Mouse (Mus musculus): Measurements from ENCODE around the gene 2310030G06Rik.
A peak's percentile ranks its signal among the peaks of the same experiment; 100 is the strongest.

2310030G06Rik gene

DNA sequence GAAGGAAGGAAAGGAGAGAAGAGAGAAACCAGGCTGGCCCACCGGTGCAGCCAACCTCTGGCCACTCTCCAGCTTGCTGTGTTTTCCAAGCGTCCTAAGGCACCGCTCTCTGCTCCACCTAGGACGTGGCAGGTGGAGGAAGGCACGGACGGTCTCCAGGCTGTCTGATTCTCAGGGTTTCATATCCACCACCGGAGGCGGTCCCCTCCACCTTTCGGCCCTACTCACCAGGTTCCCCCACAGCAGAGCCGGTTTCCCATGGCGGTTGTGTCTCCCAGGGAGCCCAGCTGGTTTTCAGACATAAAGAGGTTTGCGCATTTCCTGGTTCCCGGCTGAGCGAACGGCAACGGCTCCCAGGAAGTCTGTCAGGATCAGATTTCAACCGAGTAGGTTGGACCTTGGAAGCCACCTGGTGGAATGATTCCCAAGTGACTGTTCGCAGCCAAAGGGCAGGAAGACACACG is at the start of gene 2310030G06Rik:
Gene 2310030G06Rik, minus strand, starts transcription at position 323 of the 464 bp plus-strand sequence.
- DNase-seq (ENCODE audit: low read depth, low spot score), result no peak

DNA sequence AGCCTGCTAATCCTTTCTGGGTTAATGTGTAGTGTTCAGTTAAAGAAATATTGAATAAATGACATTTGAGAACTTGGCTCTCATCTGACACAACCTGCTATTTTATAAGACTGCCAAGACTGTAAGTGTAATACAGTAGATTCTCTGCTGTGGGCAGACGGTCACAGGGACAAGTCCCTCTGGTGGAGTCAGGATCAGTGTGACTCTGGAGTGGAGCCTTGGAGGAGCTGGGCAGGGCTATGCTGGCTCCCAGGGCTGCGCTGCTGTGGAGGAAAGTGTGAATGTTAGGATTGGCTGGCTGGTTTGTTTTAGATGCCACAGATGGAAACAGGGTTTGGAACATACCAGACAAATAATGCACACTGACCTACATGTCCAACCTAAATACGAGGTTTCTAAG is 48.9 kb upstream of the 2310030G06Rik start:
- DNase-seq (ENCODE audit: low read depth, low spot score), result no peak

DNA sequence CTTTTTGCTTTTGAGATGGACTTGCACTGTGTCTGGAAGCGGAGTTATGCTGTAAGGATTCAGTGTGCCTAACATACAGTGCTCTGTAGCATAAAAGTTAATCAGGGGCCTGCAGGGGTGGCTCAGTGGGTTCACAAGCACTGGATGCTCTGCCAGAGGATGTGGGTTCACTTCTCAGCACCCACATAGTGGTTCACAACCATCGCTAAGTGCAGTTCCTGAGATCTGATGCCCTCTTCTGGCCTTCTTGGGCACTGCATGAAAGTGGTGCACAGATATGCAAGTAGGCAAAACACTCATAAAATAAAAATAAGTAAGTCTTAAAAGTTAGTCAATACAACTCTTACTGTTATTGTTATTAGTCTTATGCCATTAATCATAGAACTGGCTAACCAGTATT is 35.8 kb upstream of the 2310030G06Rik start:
- no peak for DNase-seq (ENCODE audit: low read depth, low spot score)

DNA sequence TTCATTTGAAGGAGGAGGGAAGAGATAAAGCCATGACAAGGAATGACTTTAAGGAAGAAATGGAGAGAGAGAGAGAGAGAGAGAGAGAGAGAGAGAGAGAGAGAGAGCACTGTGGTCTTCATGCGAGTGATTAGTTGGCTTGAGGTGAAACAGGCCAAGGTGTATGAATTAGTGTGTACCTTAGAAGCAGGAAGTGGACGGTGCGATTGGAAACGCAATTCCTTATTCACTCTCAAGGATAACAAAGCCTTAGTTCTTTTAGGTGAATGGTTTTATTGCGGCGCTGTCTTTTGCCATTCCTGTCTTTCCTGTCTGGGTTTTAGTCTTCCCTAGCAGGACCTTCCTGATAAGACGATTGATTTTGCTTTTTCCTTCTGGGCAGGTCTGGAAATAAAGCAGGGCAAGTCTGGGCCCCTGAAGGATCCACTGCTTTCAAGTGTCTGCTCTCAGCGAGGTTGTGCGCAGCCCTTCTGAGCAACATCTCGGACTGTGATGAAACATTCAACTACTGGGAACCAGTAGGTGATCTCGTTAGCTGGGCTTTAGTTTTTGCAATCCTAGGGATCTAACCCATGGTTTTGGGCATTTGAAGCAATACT is 29.9 kb upstream of the 2310030G06Rik start:
- no peak for DNase-seq (ENCODE audit: low read depth, low spot score)

DNA sequence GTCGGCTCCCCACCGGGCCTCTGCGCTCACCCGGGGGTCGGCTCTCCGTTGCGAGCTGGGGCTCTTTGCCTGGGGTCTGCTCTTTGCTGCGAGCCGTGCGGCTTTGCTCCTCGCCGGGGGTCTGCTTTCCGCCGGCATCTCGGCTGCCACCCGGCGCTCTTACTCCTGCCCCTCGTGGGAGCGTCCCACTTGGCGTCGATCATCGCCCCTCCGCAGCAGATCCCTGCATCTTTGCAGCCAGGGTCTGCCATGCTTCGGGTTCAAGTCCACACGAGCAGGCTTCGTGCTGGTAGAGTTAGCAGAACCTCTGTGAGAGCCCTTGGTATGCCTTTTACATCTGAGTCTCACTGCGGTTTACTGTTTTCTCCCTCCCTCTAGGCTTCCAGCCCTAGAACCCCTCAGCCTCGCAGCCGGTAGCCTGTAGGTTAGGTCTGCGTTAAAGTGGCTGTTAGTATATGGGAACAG is 29.4 kb upstream of the 2310030G06Rik start:
- DNase-seq (ENCODE audit: low read depth, low spot score), result no peak

DNA sequence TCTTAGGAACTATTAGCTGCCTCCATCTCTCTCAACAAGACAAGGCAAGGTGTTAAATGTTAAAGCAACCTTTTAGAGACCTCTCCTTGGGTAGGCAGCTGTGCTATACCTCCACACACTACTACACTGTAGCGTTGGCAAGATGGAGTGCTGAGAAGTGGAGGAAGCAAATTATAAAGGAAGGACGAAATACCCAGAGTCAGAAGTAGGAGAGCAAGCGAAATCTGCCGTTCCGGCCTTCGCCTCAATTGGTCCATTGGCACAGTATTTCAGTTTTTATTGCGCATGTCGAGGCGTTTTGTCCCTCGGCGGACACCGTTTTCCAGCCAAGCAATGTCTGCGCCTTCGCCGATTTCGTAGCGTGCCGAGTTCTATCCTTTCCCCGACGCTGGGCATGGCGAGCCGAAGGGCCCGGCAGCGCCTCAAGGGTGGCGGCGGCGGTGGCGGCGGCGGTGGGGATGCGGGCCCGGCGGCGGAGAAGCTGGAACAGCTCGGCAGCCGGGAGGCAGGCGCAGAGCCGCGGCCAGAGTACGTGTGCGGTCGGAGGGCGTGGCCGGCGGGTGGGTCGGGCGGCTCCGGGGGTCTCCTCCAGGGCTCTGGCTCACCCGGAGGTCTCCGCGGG is 28.8 kb upstream of the 2310030G06Rik start, which contains the start of the genes Alg9 and 1110032A03Rik:
Gene Alg9, plus strand, starts transcription at position 29 of the 622 bp plus-strand sequence.
Gene 1110032A03Rik, minus strand, starts transcription at position 530 of the 622 bp plus-strand sequence.
- DNase-seq (ENCODE audit: low read depth, low spot score), result peak; percentile 77

DNA sequence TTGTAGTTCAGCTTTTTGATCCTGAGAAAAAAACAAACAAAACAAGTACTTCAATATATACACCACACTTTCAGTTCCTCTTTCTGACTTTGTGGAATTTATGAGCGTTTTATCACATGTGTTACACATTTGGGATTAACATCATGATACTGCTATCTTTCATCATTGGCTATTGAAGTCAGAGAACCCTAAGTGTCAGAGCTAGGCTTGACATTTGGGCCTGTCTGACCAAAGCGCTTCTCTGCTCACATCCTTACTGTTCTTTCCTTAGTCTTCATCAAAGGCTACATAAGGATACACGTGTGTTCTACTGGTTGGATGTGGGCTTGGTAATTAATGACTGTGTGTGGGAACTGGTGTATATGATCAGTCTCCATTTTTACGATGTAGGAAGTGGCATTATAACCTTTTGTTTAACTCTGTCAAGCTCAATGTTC is 27.7 kb upstream of the 2310030G06Rik start:
- DNase-seq (ENCODE audit: low read depth, low spot score), result no peak

DNA sequence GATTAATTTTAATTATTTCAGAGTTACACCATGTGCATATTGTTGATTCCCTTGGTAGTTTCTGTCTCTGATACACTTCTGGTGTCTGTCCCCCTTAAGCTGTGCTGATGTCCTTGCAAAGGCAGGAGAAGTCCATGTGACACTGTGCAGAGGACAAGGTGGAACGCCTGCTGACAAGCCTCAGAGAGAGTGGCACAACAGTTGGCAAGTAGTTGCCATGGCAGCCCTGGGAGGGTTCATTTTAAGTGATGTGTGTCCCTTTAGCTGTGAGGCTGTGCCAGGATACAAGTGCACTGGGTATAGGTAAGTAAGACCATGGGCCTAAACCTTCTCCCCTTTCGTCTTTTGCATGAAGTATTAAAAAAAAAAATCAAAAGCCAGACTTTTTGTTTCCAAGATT is 23.7 kb upstream of the 2310030G06Rik start:
- no peak for DNase-seq (ENCODE audit: low read depth, low spot score)

DNA sequence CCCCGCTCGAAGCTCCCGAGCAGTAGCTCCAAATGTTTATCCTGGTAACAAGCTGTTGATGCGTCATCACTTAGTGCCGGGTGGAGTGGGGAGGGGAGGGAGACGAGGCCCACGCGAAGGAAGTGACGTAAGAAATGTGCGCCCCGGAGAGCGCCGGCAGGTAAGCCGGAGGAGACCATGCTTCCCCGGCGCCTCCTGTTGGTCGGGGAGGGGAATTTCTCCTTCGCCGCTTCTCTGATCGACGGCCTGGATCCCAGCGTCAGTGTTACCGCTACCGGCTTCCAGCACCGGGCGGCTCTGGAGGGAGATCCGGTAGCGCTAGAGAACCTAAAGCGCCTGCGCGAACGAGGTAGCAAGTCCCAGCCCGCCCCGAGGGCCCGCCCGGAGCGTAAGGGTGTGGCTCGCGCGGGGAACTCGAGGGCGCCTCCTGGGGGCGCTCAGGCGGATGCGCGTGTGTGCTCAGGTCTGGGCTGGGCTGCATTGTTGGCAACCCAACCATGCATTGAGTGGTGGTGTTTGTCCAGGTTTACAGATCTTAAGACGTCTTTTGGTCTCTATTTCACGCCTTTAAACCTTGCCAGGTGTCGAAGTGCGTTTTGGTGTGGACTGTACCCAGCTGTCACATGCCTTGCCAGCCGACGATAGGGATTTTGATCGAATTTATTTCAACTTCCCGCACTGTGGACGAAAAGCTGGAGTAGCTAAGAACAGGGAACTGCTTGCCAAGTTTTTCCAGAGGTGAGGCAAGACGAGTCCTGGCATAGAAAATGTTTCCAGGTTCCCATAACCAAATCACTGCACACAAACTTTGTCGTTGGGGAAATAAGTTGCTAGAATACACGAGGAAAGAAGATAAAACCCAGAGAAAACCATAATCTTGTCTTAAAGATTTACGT is 22.0 kb upstream of the 2310030G06Rik start, which contains the start of gene Fdxacb1:
Gene Fdxacb1, plus strand, starts transcription at position 130 of the 896 bp plus-strand sequence.
- peak; percentile 97 for DNase-seq (ENCODE audit: low read depth, low spot score)

DNA sequence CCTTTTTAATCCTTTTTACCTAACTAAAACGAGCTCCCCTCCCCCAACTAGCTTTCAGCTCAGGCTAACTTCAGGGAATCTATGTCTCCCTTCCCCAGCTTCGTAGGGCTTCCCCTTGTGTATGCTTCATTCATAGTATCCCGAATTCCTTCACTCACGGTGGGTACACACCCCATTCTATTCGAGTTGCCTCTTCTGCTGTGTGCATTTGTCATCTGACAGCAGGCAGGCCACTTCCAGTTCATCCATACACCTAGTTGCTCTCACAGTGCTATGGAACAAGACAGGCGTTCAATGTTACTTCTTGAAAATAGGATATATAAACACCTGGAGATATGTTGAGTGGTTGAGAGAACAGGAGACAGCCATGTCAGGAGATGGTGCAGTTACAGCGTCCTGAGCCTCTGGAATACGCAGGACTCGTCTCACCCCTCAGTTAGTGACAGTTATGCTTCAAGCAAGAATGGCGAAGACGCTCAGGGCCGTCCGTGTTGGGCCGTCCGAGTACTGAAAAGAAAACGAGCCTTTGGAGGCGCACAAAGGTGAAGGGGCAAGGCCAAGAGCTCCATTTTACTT is 21.3 kb upstream of the 2310030G06Rik start:
- DNase-seq (ENCODE audit: low read depth, low spot score), result no peak

DNA sequence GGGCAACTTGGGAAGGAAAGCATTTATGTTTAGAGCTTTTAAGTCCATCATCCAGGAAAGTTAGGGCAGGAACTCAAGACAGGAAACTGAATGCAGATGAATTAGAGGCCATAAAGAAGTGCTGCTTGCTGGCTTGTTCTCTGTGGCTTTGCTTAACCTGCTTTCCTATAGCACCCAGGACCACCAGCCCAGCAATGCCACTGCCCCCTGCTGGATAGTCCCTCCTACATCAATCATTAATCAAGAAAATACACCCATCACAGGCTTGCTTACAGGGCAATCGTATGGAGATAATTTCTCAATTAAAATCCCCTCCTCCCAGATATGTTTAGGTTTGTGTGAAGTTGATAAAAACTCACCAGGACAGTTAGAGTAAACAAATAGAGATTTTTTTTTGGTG is 17.0 kb upstream of the 2310030G06Rik start:
- DNase-seq (ENCODE audit: low read depth, low spot score), result no peak

DNA sequence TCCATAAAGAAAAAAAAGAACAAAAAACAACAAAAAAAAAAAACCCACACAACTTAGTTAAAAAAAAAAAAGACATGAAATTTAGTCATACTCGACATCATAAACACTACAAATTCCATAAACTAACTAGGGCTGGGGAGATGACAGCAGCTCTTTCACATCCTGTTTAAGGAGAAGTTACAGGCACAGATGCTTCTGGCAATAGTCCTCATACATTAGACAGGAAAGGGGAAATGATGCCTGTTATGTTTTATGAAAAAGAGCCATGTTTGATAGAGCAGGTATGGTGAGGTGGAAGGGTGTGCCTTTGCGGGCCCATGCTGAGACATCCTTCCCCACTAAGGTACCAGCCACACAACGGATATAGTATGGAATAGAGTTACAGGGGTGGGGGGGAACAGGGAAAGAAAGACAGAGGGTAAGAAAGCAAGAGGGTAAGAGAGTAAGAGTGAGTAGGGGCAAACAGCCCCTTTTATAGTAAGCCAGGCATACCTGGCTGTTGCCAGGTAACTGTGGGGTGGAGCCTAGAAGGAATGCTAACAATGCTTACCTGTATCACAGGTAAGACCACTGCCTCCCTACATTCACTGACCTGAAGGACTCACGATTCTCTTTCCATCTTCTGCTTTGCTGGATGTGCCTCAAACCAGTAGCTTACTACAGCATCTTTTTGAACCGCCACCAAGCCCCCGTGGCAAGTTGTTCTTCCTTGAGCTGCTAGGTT is 15.3 kb upstream of the 2310030G06Rik start:
- no peak for DNase-seq (ENCODE audit: low read depth, low spot score)

DNA sequence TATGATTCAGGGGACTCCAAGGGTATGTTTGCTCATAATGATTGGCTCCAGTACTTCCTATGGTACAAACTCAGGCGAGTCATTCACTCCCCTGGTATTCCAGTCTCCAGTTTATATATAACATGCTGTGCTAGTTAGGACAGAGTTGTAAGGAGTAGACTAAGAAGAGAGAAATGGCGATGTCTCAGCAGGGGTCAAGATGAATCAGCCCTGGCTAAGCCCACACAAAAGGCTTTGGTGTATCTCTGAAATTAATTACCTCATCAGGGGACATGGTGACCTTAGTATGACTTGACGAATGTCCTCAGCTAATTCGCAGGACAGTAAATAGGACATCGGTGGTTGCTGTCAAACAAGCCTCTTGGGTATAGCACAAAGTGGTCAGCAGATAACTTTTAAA is 10.4 kb upstream of the 2310030G06Rik start:
- DNase-seq (ENCODE audit: low read depth, low spot score), result no peak

DNA sequence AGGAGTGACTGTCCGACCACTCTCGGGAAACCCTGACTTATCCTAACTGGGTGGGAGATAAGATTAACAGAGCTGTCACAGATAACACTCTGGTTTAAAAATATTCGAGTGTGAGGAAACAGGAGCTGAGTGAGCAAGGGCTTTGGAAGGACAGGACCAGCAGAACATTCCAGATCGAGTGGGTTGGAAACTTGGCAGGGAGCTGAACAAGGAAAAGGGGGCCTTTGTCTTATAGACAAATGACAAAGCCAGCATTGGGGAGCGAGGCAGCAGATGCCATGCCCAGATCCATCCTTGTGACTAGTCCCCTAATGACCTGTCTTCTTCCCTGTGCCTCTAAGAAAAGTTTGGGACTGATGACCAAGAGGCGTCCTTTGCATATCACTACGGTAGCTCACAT is 7.6 kb upstream of the 2310030G06Rik start:
- DNase-seq (ENCODE audit: low read depth, low spot score), result no peak

DNA sequence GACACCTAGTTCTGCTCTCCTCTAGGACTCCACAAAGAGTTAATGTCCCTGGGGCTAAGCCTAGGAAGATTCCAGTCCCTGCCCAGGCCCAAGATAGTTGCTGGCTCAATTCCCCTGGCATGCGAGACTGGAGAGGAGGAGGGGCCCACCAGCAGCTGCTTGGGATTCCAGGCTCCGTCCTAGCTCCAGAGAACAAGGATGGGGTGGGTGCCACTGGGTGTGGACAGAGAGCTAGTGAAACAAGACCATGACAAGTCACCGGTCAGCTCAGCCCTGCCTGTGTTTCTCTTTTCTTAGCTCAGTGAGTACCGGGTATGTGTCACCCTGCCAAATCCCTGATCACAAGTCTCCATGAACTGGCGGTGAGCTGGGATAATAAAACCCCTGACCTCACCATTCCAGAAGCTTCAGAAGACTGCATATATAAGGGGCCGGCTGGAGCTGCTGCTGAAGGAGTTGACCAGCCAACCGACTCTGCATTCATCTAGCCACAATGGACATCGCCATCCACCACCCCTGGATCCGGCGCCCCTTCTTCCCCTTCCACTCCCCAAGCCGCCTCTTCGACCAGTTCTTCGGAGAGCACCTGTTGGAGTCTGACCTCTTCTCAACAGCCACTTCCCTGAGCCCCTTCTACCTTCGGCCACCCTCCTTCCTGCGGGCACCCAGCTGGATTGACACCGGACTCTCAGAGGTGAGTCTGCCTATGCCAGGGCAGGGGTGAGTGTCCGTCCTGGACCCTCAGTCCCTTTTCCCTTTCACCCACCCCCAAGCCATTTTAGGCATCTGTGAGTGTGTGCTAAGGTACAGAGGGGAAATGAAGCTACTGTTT is 6.7 kb upstream of the 2310030G06Rik start:
- no peak for DNase-seq (ENCODE audit: low read depth, low spot score)

DNA sequence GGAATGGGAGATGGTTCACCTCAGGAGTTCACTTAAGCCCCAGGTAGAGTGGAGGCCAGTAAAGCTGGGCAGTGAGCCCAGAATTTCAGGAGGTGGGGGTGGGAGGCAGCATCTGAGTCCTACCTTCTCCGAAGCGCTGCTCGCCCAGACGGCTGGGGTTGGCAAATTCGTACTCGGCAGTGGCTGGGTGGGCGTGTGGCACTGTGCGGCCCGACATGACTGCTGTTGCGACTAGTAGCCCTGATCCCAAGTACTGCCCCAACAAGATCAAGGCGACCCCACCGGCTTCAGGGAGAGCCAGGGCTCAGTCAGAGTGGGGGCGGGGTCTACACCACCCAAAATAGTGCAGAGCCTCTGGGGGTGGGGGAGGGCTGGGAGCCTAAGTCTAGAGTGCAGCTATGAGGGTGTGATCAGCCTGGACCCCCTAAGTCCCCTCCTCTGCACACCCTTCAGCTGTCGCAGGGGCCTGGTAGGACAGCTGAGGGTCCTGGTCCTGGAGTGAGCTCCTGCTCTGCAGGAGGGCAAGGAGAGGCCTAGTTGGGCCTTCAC is 5.8 kb upstream of the 2310030G06Rik start, which contains the start of gene Hspb2:
Gene Hspb2, minus strand, starts transcription at position 301 of the 549 bp plus-strand sequence.
- DNase-seq (ENCODE audit: low read depth, low spot score), result no peak

DNA sequence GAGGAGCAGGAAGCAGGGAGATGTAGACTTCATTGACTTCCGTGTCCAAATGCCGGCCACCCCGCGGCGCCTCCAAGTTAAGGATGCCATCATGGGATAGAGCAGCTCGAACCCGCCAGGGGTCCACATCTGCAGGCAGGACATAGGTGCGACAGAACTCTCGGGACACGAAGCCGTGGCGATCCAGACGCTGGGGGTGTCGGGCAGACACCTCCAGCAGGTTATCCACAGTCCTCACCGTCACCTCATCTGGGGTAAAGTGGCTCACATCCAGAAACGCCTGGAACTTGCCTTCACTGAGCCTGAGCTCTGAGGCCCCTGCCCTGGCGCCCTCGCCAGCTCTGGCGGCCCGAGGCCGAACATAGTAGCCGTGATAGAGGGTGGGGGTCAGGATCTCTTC is 5.0 kb upstream of the 2310030G06Rik start, which contains the start of gene Cryab:
Gene Cryab, plus strand, starts transcription at position 3 of the 400 bp plus-strand sequence.
- DNase-seq (ENCODE audit: low read depth, low spot score), result no peak

DNA sequence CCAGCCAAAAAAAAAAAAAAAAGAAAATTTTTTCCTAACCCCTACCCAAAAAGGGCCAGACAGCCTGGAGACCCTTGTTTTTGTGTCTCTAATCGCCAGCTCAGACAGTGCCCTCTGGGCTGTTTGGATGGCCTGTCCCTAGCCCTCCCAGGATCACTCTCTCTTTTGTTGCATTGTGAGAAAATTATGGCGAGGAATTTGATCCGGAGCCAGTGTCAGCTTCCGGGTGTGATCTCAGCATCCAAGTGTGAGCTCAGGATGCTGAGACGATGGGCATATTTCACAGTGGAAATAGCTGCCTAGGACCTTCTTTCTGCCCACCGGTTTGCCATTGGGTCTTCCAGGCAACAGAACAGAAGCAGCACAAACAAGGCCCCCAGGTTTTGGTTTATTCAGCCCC is 4.4 kb upstream of the 2310030G06Rik start:
- DNase-seq (ENCODE audit: low read depth, low spot score), result no peak

DNA sequence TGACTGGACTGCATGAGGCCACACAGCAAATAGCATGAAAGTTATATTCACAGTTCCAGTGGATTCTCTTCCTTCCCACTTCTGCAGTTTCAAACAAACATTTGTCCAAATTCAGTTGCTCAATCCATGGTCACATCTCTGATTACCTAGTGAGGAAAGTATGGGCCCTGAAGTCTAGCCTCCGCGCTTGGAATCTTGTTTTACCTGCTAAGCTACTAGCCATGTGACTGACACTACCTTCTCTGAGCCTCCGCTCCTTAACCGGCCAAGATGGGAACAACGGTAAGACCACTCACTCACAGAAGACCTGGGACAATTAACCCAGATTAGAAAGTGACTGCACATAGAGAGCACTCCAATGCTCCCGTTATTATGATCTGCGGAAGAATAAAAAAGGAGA is 530 bp downstream of the 2310030G06Rik start:
- DNase-seq (ENCODE audit: low read depth, low spot score), result no peak

DNA sequence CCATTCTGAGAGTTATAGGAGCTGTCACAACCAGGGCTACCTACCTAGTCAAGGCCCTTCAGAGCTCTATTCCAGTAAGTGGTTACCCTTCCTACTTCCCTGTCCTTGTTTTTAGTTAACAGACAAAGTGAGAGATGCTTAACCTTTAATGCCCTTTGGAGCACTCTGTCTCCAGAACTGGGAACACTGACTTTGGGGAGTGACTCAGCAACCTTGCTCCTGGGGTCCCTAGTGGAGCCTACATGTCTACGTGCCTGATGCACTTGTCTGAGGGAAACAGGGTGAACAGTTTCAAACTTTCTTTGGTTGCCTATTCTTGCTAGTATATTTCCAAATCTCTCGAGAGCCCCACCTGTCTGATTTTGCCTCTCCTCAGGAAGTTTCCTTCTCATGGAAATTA is 3.6 kb downstream of the 2310030G06Rik start:
- DNase-seq (ENCODE audit: low read depth, low spot score), result no peak

All from embryo, embryonic 11.5 days (tissue).